Mouse (Mus musculus) kidney, postnatal 25 days (tissue): ENCODE results near the gene Hdgf.

Experiments
- DNase-seq, 2 experiments: peaks; one replicate each; pipeline ENCODE4 v3.0.0; 2021; ENCODE audit warnings: mixed read lengths in 2 of 2

Hdgf gene

GRCm38 (mm10) chr3:87946541-87946860 lies 40.4 kb downstream of the Hdgf start:
- no peak for DNase-seq

GRCm38 (mm10) chr3:87947056-87947810 lies 41.1 kb downstream of the Hdgf start:
- DNase-seq, result no peak

- no peak for DNase-seq
Measured at GRCm38 (mm10) chr3:87947811-87948199, 41.7 kb downstream of the Hdgf start.

GRCm38 (mm10) chr3:87948378-87949265 lies 42.5 kb downstream of the Hdgf start, which contains the start of gene Crabp2:
Crabp2 (plus strand) TSS chr3:87948666.
- DNase-seq, result no peak

- no peak for DNase-seq
Measured at GRCm38 (mm10) chr3:87949266-87949954, 43.3 kb downstream of the Hdgf start.

GRCm38 (mm10) chr3:87949955-87950515 lies 43.9 kb downstream of the Hdgf start:
- no peak for DNase-seq

- no peak for DNase-seq
Measured at GRCm38 (mm10) chr3:87951946-87952345, 45.8 kb downstream of the Hdgf start.

- no peak for DNase-seq
Measured at GRCm38 (mm10) chr3:87952440-87952839, 46.3 kb downstream of the Hdgf start.

- no peak for DNase-seq
Measured at GRCm38 (mm10) chr3:87958056-87958455, 51.9 kb downstream of the Hdgf start.

- no peak for DNase-seq
Measured at GRCm38 (mm10) chr3:87958476-87958875, 52.4 kb downstream of the Hdgf start.

GRCm38 (mm10) chr3:87958967-87959366 lies 52.8 kb downstream of the Hdgf start:
- no peak for DNase-seq

- DNase-seq, result no peak
Measured at GRCm38 (mm10) chr3:87959371-87959770, 53.2 kb downstream of the Hdgf start.

GRCm38 (mm10) chr3:87960191-87960585 lies 54.1 kb downstream of the Hdgf start:
- no peak for DNase-seq

- peak; percentile 92 to 95 for DNase-seq
Measured at GRCm38 (mm10) chr3:87960586-87961191, 54.6 kb downstream of the Hdgf start.
